Mouse (Mus musculus): ENCODE data around the gene Gm13539.

- TF ChIP-seq EP300 (IDR thresholded peaks at IDR 0.05; ENCODE audit: insufficient read depth, low read depth, low read length): no peak
- TF ChIP-seq CTCF (IDR thresholded peaks at IDR 0.05; ENCODE audit: low read depth, low read length): peak; percentile 72
Measured at GRCm38 (mm10) chr2:25813364-25813763, 31.3 kb downstream of the Gm13539 start.
